Mouse (Mus musculus) midbrain, postnatal 0 days (tissue): ENCODE data around the gene Atp8a1. TPM values are rescaled to one million over a fixed set of nuclear protein-coding genes. Genes with fewer than 3 reads are reported as not detected.

Experiments used
- ATAC-seq: fragments of 200-750 bp; cut with Nextera tagmentation; 2 replicates; pipeline ENCODE4 v1.8.0; 2017; ENCODE audit warnings: moderate number of reproducible peaks, mild to moderate bottlenecking, moderate TSS enrichment, moderate library complexity; ENCODE audit not compliant: low FRiP score
- DNase-seq: peaks from one replicate; pipeline ENCODE4 v3.0.0-alpha.2; 2015; ENCODE audit warnings: low spot score
- H3K27ac ChIP-seq: fragments of 300-500 bp; sonication (generic); 2 replicates; pipeline ENCODE4 v1.5.1; 2014; ENCODE audit warnings: low read depth, mild to moderate bottlenecking, low read length, mixed read lengths
- H3K27me3 ChIP-seq: fragments of 300-500 bp; sonication (generic); 2 replicates; pipeline ENCODE4 v1.6.1; 2014; ENCODE audit warnings: low read length, control low read depth, mixed read lengths; ENCODE audit not compliant: insufficient read depth
- H3K36me3 ChIP-seq: fragments of 300-500 bp; sonication (generic); 2 replicates; pipeline ENCODE4 v1.6.1; 2014; ENCODE audit warnings: low read length, control low read depth, mixed read lengths; ENCODE audit not compliant: insufficient read depth
- H3K4me1 ChIP-seq: fragments of 300-500 bp; sonication (generic); 2 replicates; pipeline ENCODE4 v1.6.1; 2014; ENCODE audit warnings: mild to moderate bottlenecking, control low read depth, antibody characterized with exemption, low read length, mixed read lengths; ENCODE audit not compliant: insufficient read depth
- H3K4me2 ChIP-seq: fragments of 300-500 bp; sonication (generic); 2 replicates; pipeline ENCODE4 v1.6.1; 2014; ENCODE audit warnings: low read depth, mild to moderate bottlenecking, low read length, mixed read lengths; ENCODE audit not compliant: poor library complexity, severe bottlenecking
- H3K4me3 ChIP-seq: fragments of 300-500 bp; sonication (generic); 2 replicates; pipeline ENCODE4 v1.5.1; 2014; ENCODE audit warnings: low read depth, mild to moderate bottlenecking, low read length, moderate library complexity
- H3K9ac ChIP-seq: fragments of 300-500 bp; sonication (generic); replicated peaks from 2 replicates; pipeline ENCODE4 v1.6.1; 2014; ENCODE audit warnings: mild to moderate bottlenecking, low read length, moderate library complexity, mixed read lengths; ENCODE audit not compliant: poor library complexity, severe bottlenecking
- H3K9me3 ChIP-seq: fragments of 300-500 bp; sonication (generic); 2 replicates; pipeline ENCODE4 v1.6.1; 2016; ENCODE audit warnings: low read length, control low read depth
- CTCF ChIP-seq: IDR thresholded peaks from 2 replicates; pipeline ENCODE4 v1.5.1; 2016; ENCODE audit warnings: antibody characterized with exemption, mild to moderate bottlenecking
- WGBS: fragments of 180-500 bp; shearing (Covaris S2); extraction: QIAGEN DNeasy Blood & Tissue Kit; methylation state at CpG from one replicate; pipeline ENCODE4 v1.1.7; 2014; 5-methylcytosine and 5-hydroxymethylcytosine counted together
- polyA plus RNA-seq: library from polyadenylated mRNA; unstranded; fragments of >200 nt; fragmentation: Nextera tagmentation; extraction: Ambion mirVana; gene quantifications from 2 replicates; pipeline ENCODE4 v1.2.1, GENCODE M21; 2015
- total RNA-seq: library from RNA; depleted of rRNA; stranded (reverse); fragments of >200 nt; gene quantifications from 2 replicates; pipeline ENCODE4 v1.2.3, GENCODE M21; 2014

Atp8a1 gene
- total and polyA plus RNA-seq, 2 experiments from 2014 or later, result 42.9 to 95.7 TPM

GRCm38 (mm10) chr5:67690336-67690735 lies 156.9 kb downstream of the Atp8a1 start:
- Histone ChIP-seq H3K4me1 (no peaks in the 10 kb centered on the region), H3K4me2 (no peak overlapping the region), H3K4me3 (no peak overlapping the region), H3K9ac (no peak overlapping the region), H3K27me3 (no peaks in the 10 kb centered on the region), H3K27ac (no peak overlapping the region), H3K9me3 (no peaks in the 10 kb centered on the region), H3K36me3 (peaks cover 8% of the 10 kb centered on the region; the same call in 1 of the 2 replicates)
- ATAC-seq (no peak), DNase-seq (no peak)
- no peak for TF ChIP-seq CTCF
- WGBS, result 91% methylated on average over 9 of the region's 9 CpGs

- no peak for DNase-seq
- no peaks in the 10 kb centered on the region for H3K27me3 ChIP-seq
- no peak for ATAC-seq
- WGBS, result 86% methylated on average over 8 of the region's 8 CpGs
- no peak overlapping the region for H3K4me2 ChIP-seq
- no peak overlapping the region for H3K27ac ChIP-seq
- H3K9me3 ChIP-seq, result no peaks in the 10 kb centered on the region
- H3K9ac ChIP-seq, result no peak overlapping the region
- no peak overlapping the region for H3K4me3 ChIP-seq
- no peaks in the 10 kb centered on the region for H3K4me1 ChIP-seq
- no peak for TF ChIP-seq CTCF
- H3K36me3 ChIP-seq, result peaks cover 8% of the 10 kb centered on the region; the same call in 1 of the 2 replicates
These were observed 159.2 kb downstream of the Atp8a1 start for GRCm38 (mm10) chr5:67688001-67688400.

- H3K4me2 ChIP-seq, result no peak overlapping the region
- H3K9me3 ChIP-seq, result no peaks in the 10 kb centered on the region
- no peak overlapping the region for H3K9ac ChIP-seq
- 82% methylated on average over 7 of the region's 7 CpGs for WGBS
- H3K36me3 ChIP-seq, result peaks cover 8% of the 10 kb centered on the region; the same call in 1 of the 2 replicates
- TF ChIP-seq CTCF, result no peak
- ATAC-seq (no peak), DNase-seq (no peak)
- H3K27ac ChIP-seq, result no peak overlapping the region
- H3K4me1 ChIP-seq, result no peaks in the 10 kb centered on the region
- H3K27me3 ChIP-seq, result no peaks in the 10 kb centered on the region
- no peak overlapping the region for H3K4me3 ChIP-seq
These were observed 161.3 kb downstream of the Atp8a1 start for GRCm38 (mm10) chr5:67685906-67686305.

- WGBS, result 59% methylated on average over 5 of the region's 5 CpGs
- no peak overlapping the region for H3K27ac ChIP-seq
- no peaks in the 10 kb centered on the region for H3K4me1 ChIP-seq
- H3K9me3 ChIP-seq, result no peaks in the 10 kb centered on the region
- H3K36me3 ChIP-seq, result peaks cover 12% of the 10 kb centered on the region
- H3K9ac ChIP-seq, result no peak overlapping the region
- H3K27me3 ChIP-seq, result no peaks in the 10 kb centered on the region
- DNase-seq (no peak), ATAC-seq (no peak)
- no peak overlapping the region for H3K4me3 ChIP-seq
- TF ChIP-seq CTCF, result no peak
- H3K4me2 ChIP-seq, result no peak overlapping the region
These were observed 161.8 kb downstream of the Atp8a1 start for GRCm38 (mm10) chr5:67685461-67685860.

GRCm38 (mm10) chr5:67678819-67679218 lies 168.4 kb downstream of the Atp8a1 start:
- Histone ChIP-seq H3K4me2 (no peak overlapping the region), H3K27me3 (no peaks in the 10 kb centered on the region), H3K9ac (no peak overlapping the region), H3K9me3 (no peaks in the 10 kb centered on the region), H3K36me3 (peaks cover 23% of the 10 kb centered on the region), H3K27ac (no peak overlapping the region), H3K4me3 (no peak overlapping the region), H3K4me1 (no peaks in the 10 kb centered on the region)
- no peak for DNase-seq
- 89% methylated on average over 3 of the region's 3 CpGs for WGBS
- no peak for ATAC-seq
- TF ChIP-seq CTCF, result no peak

GRCm38 (mm10) chr5:67673008-67673407 lies 174.2 kb downstream of the Atp8a1 start:
- Histone ChIP-seq H3K9me3 (no peaks in the 10 kb centered on the region), H3K9ac (no peak overlapping the region), H3K4me2 (no peak overlapping the region), H3K4me1 (no peaks in the 10 kb centered on the region), H3K4me3 (no peak overlapping the region), H3K27me3 (no peaks in the 10 kb centered on the region), H3K36me3 (peaks cover 12% of the 10 kb centered on the region), H3K27ac (no peak overlapping the region)
- WGBS, result 88% methylated on average over 4 of the region's 4 CpGs
- DNase-seq, result no peak
- no peak for TF ChIP-seq CTCF
- ATAC-seq, result no peak
